Mouse (Mus musculus) liver, embryonic 12.5 days (tissue): ENCODE results near the gene Msh3. TPM values are rescaled to one million over a fixed set of nuclear protein-coding genes. Genes with fewer than 3 reads are reported as not detected.
"Not testable (repeated sequence)": the region's sequence is repeated elsewhere in the genome, so short reads cannot be mapped to it uniquely, and the experiment has no call there.

Experiments
- ATAC-seq: fragments of 200-750 bp; cut with Nextera tagmentation; 2 replicates; pipeline ENCODE4 v1.8.0; 2017; ENCODE audit warnings: moderate number of reproducible peaks, mild to moderate bottlenecking, moderate library complexity
- H3K27ac ChIP-seq: fragments of 300-500 bp; sonication (generic); 2 replicates; pipeline ENCODE4 v1.5.1; 2016; ENCODE audit warnings: mild to moderate bottlenecking
- H3K27me3 ChIP-seq: fragments of 300-500 bp; sonication (generic); replicated peaks from 2 replicates; pipeline ENCODE4 v1.6.1; 2016; ENCODE audit warnings: mild to moderate bottlenecking, moderate library complexity
- H3K36me3 ChIP-seq: fragments of 300-500 bp; sonication (generic); 2 replicates; pipeline ENCODE4 v1.6.1; 2016; ENCODE audit warnings: mild to moderate bottlenecking, moderate library complexity
- H3K4me1 ChIP-seq: fragments of 300-500 bp; sonication (generic); 2 replicates; pipeline ENCODE4 v1.6.1; 2016
- H3K4me2 ChIP-seq: fragments of 300-500 bp; sonication (generic); 2 replicates; pipeline ENCODE4 v1.6.1; 2016; ENCODE audit warnings: mild to moderate bottlenecking, moderate library complexity
- H3K4me3 ChIP-seq: fragments of 300-500 bp; sonication (generic); 2 replicates; pipeline ENCODE4 v1.5.1; 2016; ENCODE audit warnings: mild to moderate bottlenecking, moderate library complexity
- H3K9ac ChIP-seq: fragments of 300-500 bp; sonication (generic); 2 replicates; pipeline ENCODE4 v1.6.1; 2016; ENCODE audit warnings: mild to moderate bottlenecking, moderate library complexity
- H3K9me3 ChIP-seq: fragments of 300-500 bp; sonication (generic); replicated peaks from 2 replicates; pipeline ENCODE4 v1.6.1; 2016; ENCODE audit warnings: mild to moderate bottlenecking, moderate library complexity
- WGBS: fragments of 180-500 bp; shearing (Covaris S2); methylation state at CpG from one replicate; pipeline ENCODE4 v1.1.7; 2016; ENCODE audit not compliant: insufficient replicate concordance; 5-methylcytosine and 5-hydroxymethylcytosine counted together
- polyA plus RNA-seq: library from polyadenylated mRNA; unstranded; fragments of >200 nt; fragmentation: Nextera tagmentation; extraction: Ambion mirVana; gene quantifications from 2 replicates; pipeline ENCODE4 v1.2.1, GENCODE M21; 2016

Msh3 gene
- polyA plus RNA-seq, 1 experiment from 2014 or later, result 18.1 TPM

GRCm38 (mm10) chr13:92241426-92241825 lies 113.4 kb downstream of the Msh3 start:
- Histone ChIP-seq H3K9me3 (no peaks in the 10 kb centered on the region), H3K27me3 (no peaks in the 10 kb centered on the region), H3K27ac (no peak overlapping the region), H3K9ac (no peak overlapping the region), H3K4me3 (no peak overlapping the region), H3K4me1 (peaks cover 10% of the 10 kb centered on the region; the same call in 1 of the 2 replicates), H3K4me2 (no peak overlapping the region), H3K36me3 (peaks cover 30% of the 10 kb centered on the region)
- peak; percentile 44 for ATAC-seq
- WGBS, result 27% methylated on average over 4 of the region's 4 CpGs

GRCm38 (mm10) chr13:92237887-92238286 lies 116.9 kb downstream of the Msh3 start:
- no peaks in the 10 kb centered on the region for H3K9me3 ChIP-seq
- H3K4me1 ChIP-seq, result peaks cover 10% of the 10 kb centered on the region; the same call in 1 of the 2 replicates
- no peak overlapping the region for H3K9ac ChIP-seq
- peaks cover 45% of the 10 kb centered on the region for H3K36me3 ChIP-seq
- 79% methylated on average over 3 of the region's 3 CpGs for WGBS
- H3K27me3 ChIP-seq, result no peaks in the 10 kb centered on the region
- no peak overlapping the region for H3K4me3 ChIP-seq
- ATAC-seq, result no peak
- H3K4me2 ChIP-seq, result no peak overlapping the region
- no peak overlapping the region for H3K27ac ChIP-seq

GRCm38 (mm10) chr13:92237016-92237415 lies 117.8 kb downstream of the Msh3 start:
- H3K4me1 ChIP-seq, result peaks cover 7% of the 10 kb centered on the region; the same call in 1 of the 2 replicates
- no peak overlapping the region for H3K4me3 ChIP-seq
- H3K9ac ChIP-seq, result no peak overlapping the region
- WGBS, result 82% methylated on average over 4 of the region's 4 CpGs
- peaks cover 43% of the 10 kb centered on the region for H3K36me3 ChIP-seq
- H3K27ac ChIP-seq, result no peak overlapping the region
- no peak for ATAC-seq
- H3K4me2 ChIP-seq, result no peak overlapping the region
- no peaks in the 10 kb centered on the region for H3K9me3 ChIP-seq
- no peaks in the 10 kb centered on the region for H3K27me3 ChIP-seq

- Histone ChIP-seq H3K9ac (no peak overlapping the region), H3K4me1 (no peaks in the 10 kb centered on the region), H3K36me3 (peaks cover 28% of the 10 kb centered on the region), H3K27ac (no peak overlapping the region), H3K4me2 (no peak overlapping the region), H3K27me3 (no peaks in the 10 kb centered on the region), H3K9me3 (no peaks in the 10 kb centered on the region), H3K4me3 (no peak overlapping the region)
- 82% methylated on average over 9 of the region's 9 CpGs for WGBS
- ATAC-seq, result no peak
Observed at GRCm38 (mm10) chr13:92232076-92232938, 122.5 kb downstream of the Msh3 start.

- H3K9ac ChIP-seq, result no peak overlapping the region
- H3K36me3 ChIP-seq, result peaks cover under 1% of the 10 kb centered on the region; the same call in 1 of the 2 replicates
- ATAC-seq, result no peak
- H3K9me3 ChIP-seq, result no peaks in the 10 kb centered on the region
- H3K4me1 ChIP-seq, result no peaks in the 10 kb centered on the region
- H3K4me3 ChIP-seq, result no peak overlapping the region
- no peak overlapping the region for H3K4me2 ChIP-seq
- no peak overlapping the region for H3K27ac ChIP-seq
- 71% methylated on average over 1 of the region's 1 CpGs for WGBS
- H3K27me3 ChIP-seq, result no peaks in the 10 kb centered on the region
Observed at GRCm38 (mm10) chr13:92228037-92228436, 126.8 kb downstream of the Msh3 start.

- Histone ChIP-seq H3K9me3 (no peaks in the 10 kb centered on the region), H3K4me3 (no peak overlapping the region), H3K36me3 (peaks cover 32% of the 10 kb centered on the region), H3K4me1 (no peaks in the 10 kb centered on the region), H3K27me3 (no peaks in the 10 kb centered on the region), H3K27ac (no peak overlapping the region), H3K9ac (no peak overlapping the region), H3K4me2 (no peak overlapping the region)
- 88% methylated on average over 3 of the region's 3 CpGs for WGBS
- no peak for ATAC-seq
Observed at GRCm38 (mm10) chr13:92223567-92223966, 131.2 kb downstream of the Msh3 start.

GRCm38 (mm10) chr13:92222763-92223162 lies 132.0 kb downstream of the Msh3 start:
- H3K27ac ChIP-seq, result no peak overlapping the region
- no peaks in the 10 kb centered on the region for H3K4me1 ChIP-seq
- H3K4me2 ChIP-seq, result no peak overlapping the region
- WGBS, result 88% methylated on average over 5 of the region's 5 CpGs
- H3K4me3 ChIP-seq, result no peak overlapping the region
- H3K9ac ChIP-seq, result no peak overlapping the region
- no peak for ATAC-seq
- peaks cover 36% of the 10 kb centered on the region for H3K36me3 ChIP-seq
- no peaks in the 10 kb centered on the region for H3K9me3 ChIP-seq
- H3K27me3 ChIP-seq, result no peaks in the 10 kb centered on the region

GRCm38 (mm10) chr13:92219774-92220173 lies 135.0 kb downstream of the Msh3 start:
- H3K4me3 ChIP-seq, result no peak overlapping the region
- no peak overlapping the region for H3K9ac ChIP-seq
- H3K36me3 ChIP-seq, result peaks cover 48% of the 10 kb centered on the region
- H3K4me2 ChIP-seq, result no peak overlapping the region
- no peaks in the 10 kb centered on the region for H3K9me3 ChIP-seq
- ATAC-seq, result no peak
- H3K27ac ChIP-seq, result no peak overlapping the region
- WGBS, result 76% methylated on average over 3 of the region's 3 CpGs
- no peaks in the 10 kb centered on the region for H3K4me1 ChIP-seq
- H3K27me3 ChIP-seq, result no peaks in the 10 kb centered on the region

DNA sequence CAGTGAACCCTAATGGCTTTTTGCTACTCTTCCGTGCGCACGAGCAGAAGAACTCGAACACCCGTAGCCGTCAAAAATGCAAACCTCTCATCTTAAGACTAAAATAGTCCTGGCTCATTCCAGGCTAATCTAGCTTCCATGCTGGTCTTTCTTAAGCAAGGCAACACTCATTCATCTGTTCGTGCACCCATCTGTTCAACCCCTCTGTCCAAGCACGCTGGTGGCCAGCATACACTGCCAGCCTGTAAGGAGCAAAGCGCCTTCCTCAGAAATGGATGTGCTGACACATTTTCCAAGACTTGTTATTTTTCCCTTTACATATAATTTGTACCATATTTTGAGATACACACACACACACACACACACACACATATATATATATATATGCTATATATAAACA lies 137.6 kb downstream of the Msh3 start:
- Histone ChIP-seq H3K4me1 (no peaks in the 10 kb centered on the region), H3K9ac (no peak overlapping the region), H3K4me2 (no peak overlapping the region), H3K27ac (no peak overlapping the region), H3K36me3 (peaks cover 60% of the 10 kb centered on the region), H3K9me3 (no peaks in the 10 kb centered on the region), H3K27me3 (no peaks in the 10 kb centered on the region), H3K4me3 (no peak overlapping the region)
- WGBS, result 86% methylated on average over 9 of the region's 9 CpGs
- ATAC-seq, result no peak

DNA sequence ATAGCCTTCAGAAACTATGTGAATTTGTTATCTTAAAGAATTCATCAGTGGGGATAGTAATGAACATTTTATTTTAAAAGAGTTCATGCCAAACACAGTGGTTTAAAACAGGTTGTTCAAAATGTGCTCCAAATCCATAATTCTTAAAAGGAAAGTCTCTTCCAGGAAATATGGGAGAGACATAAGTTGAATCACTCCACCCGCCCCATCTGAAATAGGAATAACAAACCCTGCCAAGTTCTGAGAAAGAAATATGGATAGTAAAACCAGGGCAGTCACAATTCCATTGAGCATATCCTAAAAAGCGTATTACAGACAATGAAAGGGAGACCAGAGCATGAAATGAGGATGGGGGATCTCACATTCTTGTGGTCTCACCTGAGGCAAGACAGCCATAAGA lies 157.9 kb downstream of the Msh3 start:
- Histone ChIP-seq H3K4me2 (no peak overlapping the region), H3K27me3 (no peaks in the 10 kb centered on the region), H3K4me3 (no peak overlapping the region), H3K9me3 (no peaks in the 10 kb centered on the region), H3K27ac (no peak overlapping the region), H3K36me3 (no peaks in the 10 kb centered on the region), H3K4me1 (no peaks in the 10 kb centered on the region), H3K9ac (no peak overlapping the region)
- 54% methylated on average over 2 of the region's 2 CpGs for WGBS
- no peak for ATAC-seq

DNA sequence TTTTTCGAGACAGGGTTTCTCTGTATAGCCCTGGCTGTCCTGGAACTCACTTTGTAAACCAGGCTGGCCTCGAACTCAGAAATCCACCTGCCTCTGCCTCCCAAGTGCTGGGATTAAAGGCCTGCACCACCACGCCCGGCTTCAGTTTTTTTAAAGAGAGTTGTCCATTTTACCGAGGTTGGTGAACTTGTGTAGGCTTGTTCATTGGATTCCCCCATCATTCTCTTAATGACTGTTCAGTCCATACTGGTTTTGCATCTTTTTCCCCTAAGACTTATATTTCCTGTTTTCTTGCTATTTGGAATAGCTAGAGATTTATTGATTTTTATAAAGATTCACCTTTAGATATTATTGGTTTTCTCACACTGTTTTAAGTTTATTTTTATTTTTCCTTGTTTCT lies 161.0 kb downstream of the Msh3 start:
- 58% methylated on average over 5 of the region's 5 CpGs for WGBS

GRCm38 (mm10) chr13:92172686-92173085 lies 182.1 kb downstream of the Msh3 start:
- 68% methylated on average over 8 of the region's 8 CpGs for WGBS
- H3K9me3 ChIP-seq, H3K4me3 ChIP-seq, H3K4me1 ChIP-seq, H3K4me2 ChIP-seq, H3K27ac ChIP-seq, H3K9ac ChIP-seq, ATAC-seq, H3K36me3 ChIP-seq, H3K27me3 ChIP-seq: not testable (repeated sequence)

More for the DNA sequence above, 161.0 kb downstream of the Msh3 start:
- not testable (repeated sequence) for H3K4me1 ChIP-seq, H3K4me3 ChIP-seq, H3K36me3 ChIP-seq, ATAC-seq, H3K9me3 ChIP-seq, H3K4me2 ChIP-seq, H3K9ac ChIP-seq, H3K27ac ChIP-seq, H3K27me3 ChIP-seq
